Mouse (Mus musculus): ENCODE measurements around the gene Ush1g.

Gene Ush1g

GRCm38 (mm10) chr11:115321906-115322693 lies at the start of gene Ush1g:
TSS of gene Ush1g (minus strand) at chr11:115322041.
- peak; percentile 54 for DNase-seq (ENCODE audit: low spot score)

GRCm38 (mm10) chr11:115371354-115371753 lies 49.5 kb upstream of the Ush1g start:
- DNase-seq (ENCODE audit: low spot score): no peak

- no peak for DNase-seq (ENCODE audit: low spot score)
Measured at GRCm38 (mm10) chr11:115370368-115370767, 48.5 kb upstream of the Ush1g start.

- DNase-seq (ENCODE audit: low spot score): peak; percentile 84
Measured at GRCm38 (mm10) chr11:115367395-115367944, 45.6 kb upstream of the Ush1g start, which contains the start of gene Hid1. TSS of gene Hid1 (minus strand) at chr11:115367756.

GRCm38 (mm10) chr11:115366706-115367394 lies 45.0 kb upstream of the Ush1g start:
- DNase-seq (ENCODE audit: low spot score): peak; percentile 50

- DNase-seq (ENCODE audit: low spot score): no peak
Measured at GRCm38 (mm10) chr11:115366039-115366705, 44.3 kb upstream of the Ush1g start.

GRCm38 (mm10) chr11:115364136-115364535 lies 42.3 kb upstream of the Ush1g start:
- DNase-seq (ENCODE audit: low spot score): peak; percentile 53

GRCm38 (mm10) chr11:115359726-115360125 lies 37.9 kb upstream of the Ush1g start:
- DNase-seq (ENCODE audit: low spot score): no peak

GRCm38 (mm10) chr11:115359293-115359692 lies 37.5 kb upstream of the Ush1g start:
- no peak for DNase-seq (ENCODE audit: low spot score)

- peak; percentile 79 for DNase-seq (ENCODE audit: low spot score)
Measured at GRCm38 (mm10) chr11:115358468-115358867, 36.6 kb upstream of the Ush1g start.

- peak; percentile 64 for DNase-seq (ENCODE audit: low spot score)
Measured at GRCm38 (mm10) chr11:115354183-115354582, 32.3 kb upstream of the Ush1g start.

- DNase-seq (ENCODE audit: low spot score): no peak
Measured at GRCm38 (mm10) chr11:115353375-115353774, 31.5 kb upstream of the Ush1g start.

- no peak for DNase-seq (ENCODE audit: low spot score)
Measured at GRCm38 (mm10) chr11:115349976-115350375, 28.1 kb upstream of the Ush1g start.

- DNase-seq (ENCODE audit: low spot score): no peak
Measured at GRCm38 (mm10) chr11:115348681-115349248, 26.9 kb upstream of the Ush1g start.

GRCm38 (mm10) chr11:115345515-115345914 lies 23.7 kb upstream of the Ush1g start:
- no peak for DNase-seq (ENCODE audit: low spot score)

GRCm38 (mm10) chr11:115344967-115345366 lies 23.1 kb upstream of the Ush1g start:
- no peak for DNase-seq (ENCODE audit: low spot score)

- DNase-seq (ENCODE audit: low spot score): no peak
Measured at GRCm38 (mm10) chr11:115341866-115342265, 20.0 kb upstream of the Ush1g start.

- no peak for DNase-seq (ENCODE audit: low spot score)
Measured at GRCm38 (mm10) chr11:115341246-115341645, 19.4 kb upstream of the Ush1g start.

GRCm38 (mm10) chr11:115337826-115338225 lies 16.0 kb upstream of the Ush1g start:
- DNase-seq (ENCODE audit: low spot score): no peak

- DNase-seq (ENCODE audit: low spot score): no peak
Measured at GRCm38 (mm10) chr11:115337350-115337749, 15.5 kb upstream of the Ush1g start.

- no peak for DNase-seq (ENCODE audit: low spot score)
Measured at GRCm38 (mm10) chr11:115336115-115336514, 14.3 kb upstream of the Ush1g start.

GRCm38 (mm10) chr11:115335223-115335622 lies 13.4 kb upstream of the Ush1g start:
- peak; percentile 61 for DNase-seq (ENCODE audit: low spot score)

Data from urinary bladder, postnatal 14 days (tissue).